Mouse (Mus musculus): ENCODE results near the gene Tcn2. TPM values are rescaled to one million over a fixed set of nuclear protein-coding genes. Genes with fewer than 3 reads are reported as not detected.
"Not testable (repeated sequence)": the region's sequence is repeated elsewhere in the genome, so short reads cannot be mapped to it uniquely, and the experiment has no call there.

Gene Tcn2
- polyA plus RNA-seq, 1 experiment = not detected

DNA sequence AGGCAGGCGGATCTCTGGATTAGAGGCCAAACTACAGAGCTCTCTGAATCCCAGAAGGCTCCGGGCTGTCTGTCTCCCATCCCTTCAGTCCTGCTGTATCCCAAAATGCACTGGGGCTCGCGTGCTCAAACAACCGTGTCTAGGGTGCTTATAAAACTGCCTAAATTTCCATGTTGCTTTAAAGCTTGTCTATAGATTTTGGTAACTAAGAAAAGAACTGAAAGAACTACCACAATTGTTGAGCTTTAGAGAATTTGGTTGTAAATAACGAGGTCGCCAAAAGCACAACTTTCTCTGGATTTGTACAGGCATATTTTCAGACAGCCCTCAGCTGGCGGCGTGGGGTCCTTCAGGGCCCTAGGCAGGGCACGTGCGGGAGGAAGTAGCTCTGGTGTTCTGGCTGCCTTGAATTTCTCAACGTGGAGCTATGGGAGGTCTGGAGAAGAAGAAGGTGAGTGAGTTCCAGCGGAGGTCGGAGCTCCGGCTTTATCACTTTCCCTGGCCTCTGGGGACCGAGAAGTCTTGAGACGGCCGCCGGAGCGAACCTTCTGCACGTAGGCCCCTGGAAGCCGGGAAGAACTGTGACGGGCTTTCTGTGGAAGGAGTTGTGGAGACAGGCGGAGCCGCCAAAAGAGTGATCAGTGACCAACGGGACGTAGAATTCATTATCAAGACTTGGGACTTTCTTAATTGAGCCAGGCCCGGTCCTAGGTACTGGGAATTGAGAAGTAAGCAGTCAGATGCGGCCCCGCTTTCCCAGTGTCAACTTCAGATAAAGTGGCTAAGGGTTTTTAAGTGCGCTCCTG is 31.9 kb upstream of the Tcn2 start, which contains the start of gene Pes1:
TSS of gene Pes1 (plus strand) at position 366 of the 806 bp plus-strand sequence.
- Histone ChIP-seq H3K27ac (ENCODE audit: insufficient read depth, low read depth, low read length) (no peak within 1 kb of the TSS), H3K4me1 (ENCODE audit: control insufficient read depth, insufficient read depth, low read length) (peaks cover 3% of the 10 kb centered on the region; the same call in 1 of the 2 replicates), H3K4me3 (ENCODE audit: insufficient read depth, low read depth, low read length) (peak within 1 kb of the TSS; percentile 62)
- under 1% methylated on average over 31 of the region's 31 CpGs for WGBS
- TF ChIP-seq CTCF (IDR thresholded peaks at IDR 0.05; ENCODE audit: insufficient read depth, low read depth, low read length) (no peak), POLR2A (IDR thresholded peaks at IDR 0.05; ENCODE audit: insufficient read depth, low read depth, low read length) (no peak)

- WGBS = 84% methylated on average over 10 of the region's 10 CpGs
- H3K4me1 ChIP-seq (ENCODE audit: control insufficient read depth, insufficient read depth, low read length) = peaks cover 3% of the 10 kb centered on the region; the same call in 1 of the 2 replicates
- peak overlapping the region; percentile 26; the same call in 1 of the 2 replicates for H3K4me3 ChIP-seq (ENCODE audit: insufficient read depth, low read depth, low read length)
- TF ChIP-seq CTCF (IDR thresholded peaks at IDR 0.05; ENCODE audit: insufficient read depth, low read depth, low read length) = no peak
- no peak for TF ChIP-seq POLR2A (IDR thresholded peaks at IDR 0.05; ENCODE audit: insufficient read depth, low read depth, low read length)
- no peak overlapping the region for H3K27ac ChIP-seq (ENCODE audit: insufficient read depth, low read depth, low read length)
Observed at GRCm38 (mm10) chr11:3963155-3963554, 31.2 kb upstream of the Tcn2 start.

- WGBS = 77% methylated on average over 3 of the region's 3 CpGs
- H3K27ac ChIP-seq (ENCODE audit: insufficient read depth, low read depth, low read length) = no peak overlapping the region
- peaks cover 3% of the 10 kb centered on the region; the same call in 1 of the 2 replicates for H3K4me1 ChIP-seq (ENCODE audit: control insufficient read depth, insufficient read depth, low read length)
- TF ChIP-seq CTCF (IDR thresholded peaks at IDR 0.05; ENCODE audit: insufficient read depth, low read depth, low read length) (no peak), POLR2A (IDR thresholded peaks at IDR 0.05; ENCODE audit: insufficient read depth, low read depth, low read length) (no peak)
- H3K4me3 ChIP-seq (ENCODE audit: insufficient read depth, low read depth, low read length) = no peak overlapping the region
Observed at GRCm38 (mm10) chr11:3961761-3962160, 29.8 kb upstream of the Tcn2 start.

DNA sequence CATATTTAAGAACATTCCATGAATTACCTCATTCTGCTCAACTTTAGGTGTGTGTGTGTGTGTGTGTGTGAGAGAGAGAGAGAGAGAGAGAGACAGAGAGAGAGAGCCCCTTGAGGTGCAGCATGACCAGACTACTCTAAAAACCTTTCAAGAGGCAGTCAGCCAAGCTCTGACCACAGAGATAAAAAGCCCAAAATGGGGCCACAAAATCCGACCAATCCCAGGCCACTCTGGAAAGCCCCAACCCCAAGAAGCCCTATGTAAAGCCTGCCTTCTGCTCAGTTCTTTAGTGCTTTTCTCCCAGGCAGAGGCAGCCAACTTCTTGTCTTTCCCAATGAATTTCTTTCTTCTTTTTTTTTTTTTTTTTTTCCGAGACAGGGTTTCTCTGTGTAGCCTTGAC is 28.9 kb upstream of the Tcn2 start:
- Histone ChIP-seq H3K27ac (ENCODE audit: insufficient read depth, low read depth, low read length) (no peak overlapping the region), H3K4me3 (ENCODE audit: insufficient read depth, low read depth, low read length) (no peak overlapping the region), H3K4me1 (ENCODE audit: control insufficient read depth, insufficient read depth, low read length) (no peaks in the 10 kb centered on the region; the same call in 1 of the 2 replicates)
- no peak for TF ChIP-seq POLR2A (IDR thresholded peaks at IDR 0.05; ENCODE audit: insufficient read depth, low read depth, low read length)
- no peak for TF ChIP-seq CTCF (IDR thresholded peaks at IDR 0.05; ENCODE audit: insufficient read depth, low read depth, low read length)
- WGBS = 44% methylated on average over 2 of the region's 2 CpGs

GRCm38 (mm10) chr11:3955371-3955770 is 23.4 kb upstream of the Tcn2 start:
- WGBS = 77% methylated on average over 4 of the region's 4 CpGs
- H3K4me1 ChIP-seq (ENCODE audit: control insufficient read depth, insufficient read depth, low read length); H3K4me3 ChIP-seq (ENCODE audit: insufficient read depth, low read depth, low read length); H3K27ac ChIP-seq (ENCODE audit: insufficient read depth, low read depth, low read length): not testable (repeated sequence)

GRCm38 (mm10) chr11:3954876-3955275 is 22.9 kb upstream of the Tcn2 start:
- not testable (repeated sequence) for H3K27ac ChIP-seq (ENCODE audit: insufficient read depth, low read depth, low read length); H3K4me1 ChIP-seq (ENCODE audit: control insufficient read depth, insufficient read depth, low read length); H3K4me3 ChIP-seq (ENCODE audit: insufficient read depth, low read depth, low read length)
- 74% methylated on average over 5 of the region's 5 CpGs for WGBS

- TF ChIP-seq POLR2A (IDR thresholded peaks at IDR 0.05; ENCODE audit: insufficient read depth, low read depth, low read length) = no peak
- TF ChIP-seq CTCF (IDR thresholded peaks at IDR 0.05; ENCODE audit: insufficient read depth, low read depth, low read length) = no peak
- WGBS = 32% methylated on average over 1 of the region's 1 CpGs
- Histone ChIP-seq H3K4me1 (ENCODE audit: control insufficient read depth, insufficient read depth, low read length) (no peaks in the 10 kb centered on the region), H3K4me3 (ENCODE audit: insufficient read depth, low read depth, low read length) (no peak overlapping the region), H3K27ac (ENCODE audit: insufficient read depth, low read depth, low read length) (no peak overlapping the region)
Observed at GRCm38 (mm10) chr11:3946386-3946785, 14.4 kb upstream of the Tcn2 start.

DNA sequence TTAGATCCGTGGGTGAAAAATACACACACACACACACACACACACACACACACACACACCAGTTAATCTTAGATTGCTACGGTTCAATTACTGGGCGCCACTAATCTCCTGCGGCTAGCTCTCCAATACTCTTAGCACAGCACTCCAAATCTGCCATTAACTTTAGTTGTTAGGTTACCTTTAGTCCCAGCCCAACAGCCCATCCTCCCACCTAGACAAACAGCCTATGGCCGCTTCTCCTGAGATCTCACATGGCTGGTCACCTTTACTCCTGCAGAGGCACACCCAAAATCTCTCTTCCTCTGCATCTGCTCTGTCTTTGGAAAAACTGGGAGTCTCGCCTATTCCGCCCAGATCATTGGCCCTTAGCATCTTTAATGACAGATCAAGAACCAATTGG is 9.4 kb upstream of the Tcn2 start:
- 82% methylated on average over 7 of the region's 7 CpGs for WGBS

GRCm38 (mm10) chr11:3937321-3937874 is 5.4 kb upstream of the Tcn2 start:
- Histone ChIP-seq H3K4me1 (ENCODE audit: control insufficient read depth, insufficient read depth, low read length) (no peaks in the 10 kb centered on the region), H3K4me3 (ENCODE audit: insufficient read depth, low read depth, low read length) (no peak overlapping the region), H3K27ac (ENCODE audit: insufficient read depth, low read depth, low read length) (no peak overlapping the region)
- 85% methylated on average over 13 of the region's 13 CpGs for WGBS
- TF ChIP-seq CTCF (IDR thresholded peaks at IDR 0.05; ENCODE audit: insufficient read depth, low read depth, low read length) = no peak
- no peak for TF ChIP-seq POLR2A (IDR thresholded peaks at IDR 0.05; ENCODE audit: insufficient read depth, low read depth, low read length)

More for the DNA sequence above, 9.4 kb upstream of the Tcn2 start:
- Histone ChIP-seq H3K4me3 (ENCODE audit: insufficient read depth, low read depth, low read length) (no peak overlapping the region), H3K27ac (ENCODE audit: insufficient read depth, low read depth, low read length) (no peak overlapping the region), H3K4me1 (ENCODE audit: control insufficient read depth, insufficient read depth, low read length) (no peaks in the 10 kb centered on the region)
- TF ChIP-seq CTCF (IDR thresholded peaks at IDR 0.05; ENCODE audit: insufficient read depth, low read depth, low read length) (no peak), POLR2A (IDR thresholded peaks at IDR 0.05; ENCODE audit: insufficient read depth, low read depth, low read length) (no peak)
